Mouse (Mus musculus): ENCODE data around the gene Lhfp. TPM values are rescaled to one million over a fixed set of nuclear protein-coding genes. Genes with fewer than 3 reads are reported as not detected.
"Not testable (repeated sequence)": the region's sequence is repeated elsewhere in the genome, so short reads cannot be mapped to it uniquely, and the experiment has no call there.

Gene Lhfp
- polyA plus RNA-seq, 1 experiment from 2014 or later: 20.6 TPM

GRCm38 (mm10) chr3:53109879-53110278 lies 68.6 kb downstream of the Lhfp start:
- Histone ChIP-seq H3K27me3 (replicated peaks; ENCODE audit: low read depth, poor library complexity, severe bottlenecking) (no peaks in the 10 kb centered on the region), H3K27ac (replicated peaks) (no peak overlapping the region), H3K9me3 (peaks cover 8% of the 10 kb centered on the region; the same call in 1 of the 2 replicates), H3K4me3 (no peak overlapping the region), H3K36me3 (replicated peaks) (peaks cover 12% of the 10 kb centered on the region), H3K4me1 (peaks cover 23% of the 10 kb centered on the region)
- WGBS: 23% methylated on average over 3 of the region's 3 CpGs
- no peak for DNase-seq (ENCODE audit: low spot score)

GRCm38 (mm10) chr3:53112048-53112447 lies 70.7 kb downstream of the Lhfp start:
- Histone ChIP-seq H3K27me3 (replicated peaks; ENCODE audit: low read depth, poor library complexity, severe bottlenecking) (no peaks in the 10 kb centered on the region), H3K36me3 (replicated peaks) (peaks cover 12% of the 10 kb centered on the region), H3K9me3 (peaks cover 8% of the 10 kb centered on the region; the same call in 1 of the 2 replicates), H3K27ac (replicated peaks) (no peak overlapping the region), H3K4me3 (no peak overlapping the region), H3K4me1 (peaks cover 23% of the 10 kb centered on the region)
- no peak for DNase-seq (ENCODE audit: low spot score)
- WGBS: 93% methylated on average over 7 of the region's 7 CpGs

GRCm38 (mm10) chr3:53118755-53119154 lies 77.4 kb downstream of the Lhfp start:
- not testable (repeated sequence) for H3K4me1 ChIP-seq; H3K27me3 ChIP-seq (replicated peaks; ENCODE audit: low read depth, poor library complexity, severe bottlenecking); H3K27ac ChIP-seq (replicated peaks); DNase-seq (ENCODE audit: low spot score); H3K36me3 ChIP-seq (replicated peaks); H3K9me3 ChIP-seq; H3K4me3 ChIP-seq
- WGBS: 51% methylated on average over 6 of the region's 9 CpGs

- no peak for DNase-seq (ENCODE audit: low spot score)
- Histone ChIP-seq H3K9me3 (no peaks in the 10 kb centered on the region), H3K4me3 (no peak overlapping the region), H3K36me3 (replicated peaks) (no peaks in the 10 kb centered on the region), H3K4me1 (0 out of 2 replicates have a peak, but pooled peaks cover 2% of the 10 kb centered on the region), H3K27ac (replicated peaks) (no peak overlapping the region), H3K27me3 (replicated peaks; ENCODE audit: low read depth, poor library complexity, severe bottlenecking) (no peaks in the 10 kb centered on the region)
- 96% methylated on average over 6 of the region's 6 CpGs for WGBS
These were observed 78.7 kb downstream of the Lhfp start for GRCm38 (mm10) chr3:53119978-53120377.

DNA sequence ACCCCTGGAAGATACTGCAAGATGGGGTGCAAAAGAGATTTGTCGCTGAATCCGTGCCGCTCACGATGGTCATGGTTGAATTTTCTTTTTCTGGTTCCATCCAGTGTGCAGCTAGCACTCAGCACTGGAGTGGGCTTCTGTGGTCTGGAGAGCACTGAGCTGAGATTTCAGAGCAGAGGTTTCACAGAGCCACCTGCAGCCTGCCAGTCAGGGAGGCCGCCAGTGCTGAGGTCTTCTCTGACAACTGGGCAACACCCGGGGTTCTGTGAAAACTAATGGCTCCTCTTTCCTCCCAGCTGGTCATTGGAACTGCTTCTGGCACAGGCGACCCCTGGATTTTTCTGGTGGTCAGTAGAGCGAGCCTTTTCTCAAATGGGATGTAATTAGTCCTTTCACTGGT lies 84.2 kb downstream of the Lhfp start:
- H3K9me3 ChIP-seq: no peaks in the 10 kb centered on the region
- H3K27me3 ChIP-seq (replicated peaks; ENCODE audit: low read depth, poor library complexity, severe bottlenecking): no peaks in the 10 kb centered on the region
- H3K4me3 ChIP-seq: no peak overlapping the region
- WGBS: 74% methylated on average over 8 of the region's 8 CpGs
- H3K36me3 ChIP-seq (replicated peaks): no peaks in the 10 kb centered on the region
- no peak for DNase-seq (ENCODE audit: low spot score)
- no peak overlapping the region for H3K27ac ChIP-seq (replicated peaks)
- H3K4me1 ChIP-seq: no peaks in the 10 kb centered on the region

DNA sequence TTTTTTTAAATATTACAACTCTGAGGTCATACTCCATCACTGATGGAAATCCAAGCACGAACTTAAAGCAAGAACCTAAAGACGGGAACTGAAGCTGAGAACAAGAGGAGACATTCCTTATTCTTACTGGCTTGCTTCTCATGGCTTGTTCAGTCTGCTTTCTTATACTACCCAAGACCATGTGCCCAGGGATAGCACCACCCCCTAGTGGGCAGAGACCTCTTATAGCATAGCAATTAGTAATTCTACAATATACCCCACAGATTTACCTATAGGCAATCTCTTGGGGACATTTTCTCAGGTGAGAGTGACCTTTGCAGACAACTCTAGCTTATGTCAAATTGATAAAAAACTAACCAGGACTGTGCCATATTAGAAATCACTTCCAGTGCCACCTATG lies 97.5 kb downstream of the Lhfp start:
- Histone ChIP-seq H3K27me3 (replicated peaks; ENCODE audit: low read depth, poor library complexity, severe bottlenecking) (no peaks in the 10 kb centered on the region), H3K9me3 (no peaks in the 10 kb centered on the region), H3K36me3 (replicated peaks) (no peaks in the 10 kb centered on the region), H3K4me1 (peaks cover 3% of the 10 kb centered on the region; the same call in 1 of the 2 replicates), H3K27ac (replicated peaks) (no peak overlapping the region), H3K4me3 (no peak overlapping the region)
- no peak for DNase-seq (ENCODE audit: low spot score)
- 92% methylated on average over 2 of the region's 2 CpGs for WGBS

DNA sequence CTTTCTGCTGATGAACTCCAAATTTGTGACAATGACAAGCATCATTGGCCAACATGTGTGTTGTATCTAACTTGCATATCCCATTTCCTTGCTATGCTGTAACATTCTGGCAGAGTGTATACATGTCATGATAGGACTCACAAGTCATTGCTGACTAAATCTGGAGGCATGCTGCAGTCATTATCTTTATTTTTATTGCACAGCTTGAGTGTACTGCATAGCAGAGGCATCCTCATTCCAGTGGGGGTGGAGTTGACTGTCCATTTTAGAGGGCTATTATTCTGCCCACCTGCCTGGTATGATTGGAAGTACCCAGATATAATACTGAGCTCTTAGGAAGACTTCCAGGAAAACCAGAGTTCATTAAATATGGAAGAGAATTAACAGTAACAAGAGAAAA lies 97.9 kb downstream of the Lhfp start:
- Histone ChIP-seq H3K9me3 (no peaks in the 10 kb centered on the region), H3K4me3 (no peak overlapping the region), H3K27ac (replicated peaks) (no peak overlapping the region), H3K36me3 (replicated peaks) (no peaks in the 10 kb centered on the region), H3K4me1 (peaks cover 3% of the 10 kb centered on the region; the same call in 1 of the 2 replicates), H3K27me3 (replicated peaks; ENCODE audit: low read depth, poor library complexity, severe bottlenecking) (no peaks in the 10 kb centered on the region)
- no peak for DNase-seq (ENCODE audit: low spot score)

- 87% methylated on average over 5 of the region's 5 CpGs for WGBS
- H3K9me3 ChIP-seq: no peaks in the 10 kb centered on the region
- H3K27me3 ChIP-seq (replicated peaks; ENCODE audit: low read depth, poor library complexity, severe bottlenecking): no peaks in the 10 kb centered on the region
- peaks cover 3% of the 10 kb centered on the region; the same call in 1 of the 2 replicates for H3K4me1 ChIP-seq
- no peaks in the 10 kb centered on the region for H3K36me3 ChIP-seq (replicated peaks)
- no peak for DNase-seq (ENCODE audit: low spot score)
- H3K27ac ChIP-seq (replicated peaks): no peak overlapping the region
- H3K4me3 ChIP-seq: no peak overlapping the region
These were observed 98.3 kb downstream of the Lhfp start for GRCm38 (mm10) chr3:53139642-53140041.

DNA sequence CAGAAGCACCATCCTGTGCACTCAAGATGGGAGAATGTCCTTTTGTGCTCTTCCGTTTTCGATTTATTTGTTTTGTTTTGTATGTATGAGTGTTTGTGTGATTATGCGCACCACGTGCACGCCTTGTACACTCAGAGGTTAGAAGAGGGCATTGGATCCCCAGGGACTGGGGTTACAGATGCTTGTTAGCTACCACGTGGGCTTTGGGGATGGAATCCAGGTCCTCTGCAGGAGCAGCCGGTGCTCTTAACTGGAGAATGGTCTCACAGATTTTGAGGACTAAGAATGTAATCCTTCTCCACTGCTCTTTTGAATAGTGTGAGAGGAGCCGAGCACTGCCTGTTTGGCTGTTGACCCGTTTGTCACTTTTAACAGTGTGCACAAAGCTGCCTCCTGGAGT lies 101.2 kb downstream of the Lhfp start:
- 75% methylated on average over 9 of the region's 9 CpGs for WGBS
- H3K36me3 ChIP-seq (replicated peaks): no peaks in the 10 kb centered on the region
- H3K9me3 ChIP-seq: no peaks in the 10 kb centered on the region
- no peak overlapping the region for H3K27ac ChIP-seq (replicated peaks)
- no peaks in the 10 kb centered on the region for H3K27me3 ChIP-seq (replicated peaks; ENCODE audit: low read depth, poor library complexity, severe bottlenecking)
- DNase-seq (ENCODE audit: low spot score): no peak
- peaks cover 3% of the 10 kb centered on the region; the same call in 1 of the 2 replicates for H3K4me1 ChIP-seq
- no peak overlapping the region for H3K4me3 ChIP-seq

GRCm38 (mm10) chr3:53145526-53145925 lies 104.2 kb downstream of the Lhfp start:
- DNase-seq (ENCODE audit: low spot score): no peak
- Histone ChIP-seq H3K9me3 (no peaks in the 10 kb centered on the region), H3K4me1 (peaks cover 3% of the 10 kb centered on the region; the same call in 1 of the 2 replicates), H3K36me3 (replicated peaks) (no peaks in the 10 kb centered on the region), H3K27me3 (replicated peaks; ENCODE audit: low read depth, poor library complexity, severe bottlenecking) (no peaks in the 10 kb centered on the region), H3K27ac (replicated peaks) (no peak overlapping the region), H3K4me3 (no peak overlapping the region)
- WGBS: 71% methylated on average over 2 of the region's 2 CpGs

GRCm38 (mm10) chr3:53145946-53146345 lies 104.6 kb downstream of the Lhfp start:
- no peak overlapping the region for H3K27ac ChIP-seq (replicated peaks)
- no peak for DNase-seq (ENCODE audit: low spot score)
- H3K9me3 ChIP-seq: no peaks in the 10 kb centered on the region
- H3K4me1 ChIP-seq: peaks cover 3% of the 10 kb centered on the region; the same call in 1 of the 2 replicates
- H3K36me3 ChIP-seq (replicated peaks): no peaks in the 10 kb centered on the region
- H3K27me3 ChIP-seq (replicated peaks; ENCODE audit: low read depth, poor library complexity, severe bottlenecking): no peaks in the 10 kb centered on the region
- 86% methylated on average over 5 of the region's 5 CpGs for WGBS
- H3K4me3 ChIP-seq: no peak overlapping the region

DNA sequence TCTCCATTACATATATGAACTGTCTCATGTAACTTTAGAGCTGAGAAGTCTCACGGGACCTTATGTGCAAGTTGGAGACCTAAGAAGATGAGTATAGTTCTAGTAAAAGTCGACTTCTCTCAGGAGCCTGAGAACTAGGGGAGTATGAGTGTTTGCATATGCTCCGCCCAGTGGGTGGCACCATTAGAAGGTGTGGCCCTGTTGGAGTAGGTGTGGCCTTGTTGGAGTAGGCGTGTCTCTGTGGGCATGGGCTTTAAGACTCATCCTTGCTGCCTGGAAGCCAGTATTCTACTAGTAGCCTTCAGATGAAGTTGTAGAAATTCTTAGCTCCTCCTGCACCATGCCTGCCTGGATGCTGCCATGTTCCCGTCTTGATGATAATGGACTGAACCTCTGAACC lies 105.7 kb downstream of the Lhfp start:
- Histone ChIP-seq H3K27me3 (replicated peaks; ENCODE audit: low read depth, poor library complexity, severe bottlenecking) (no peaks in the 10 kb centered on the region), H3K27ac (replicated peaks) (no peak overlapping the region), H3K9me3 (no peaks in the 10 kb centered on the region), H3K36me3 (replicated peaks) (no peaks in the 10 kb centered on the region), H3K4me1 (peaks cover 3% of the 10 kb centered on the region; the same call in 1 of the 2 replicates), H3K4me3 (no peak overlapping the region)
- 86% methylated on average over 5 of the region's 5 CpGs for WGBS
- no peak for DNase-seq (ENCODE audit: low spot score)

DNA sequence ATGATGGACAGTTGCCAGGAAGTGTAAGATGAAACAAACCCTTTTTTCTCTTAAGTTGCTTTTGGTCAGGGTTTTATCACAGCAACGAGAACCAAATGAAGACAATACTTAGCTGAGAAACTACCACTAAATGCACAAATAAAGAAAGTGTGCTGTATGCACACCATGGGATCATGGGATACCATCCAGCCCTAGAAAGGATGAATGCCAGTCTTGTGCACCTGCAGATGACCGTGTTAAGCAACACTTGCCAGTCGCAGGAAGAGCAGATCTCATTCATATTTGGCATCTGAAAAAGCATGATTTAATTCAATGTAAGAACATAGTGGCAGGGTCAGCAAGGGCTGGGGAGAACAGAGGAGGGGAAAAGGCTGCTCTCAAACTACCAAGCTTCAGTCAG lies 107.4 kb downstream of the Lhfp start:
- 88% methylated on average over 3 of the region's 3 CpGs for WGBS
- Histone ChIP-seq H3K27me3 (replicated peaks; ENCODE audit: low read depth, poor library complexity, severe bottlenecking) (no peaks in the 10 kb centered on the region), H3K4me3 (no peak overlapping the region), H3K4me1 (no peaks in the 10 kb centered on the region), H3K27ac (replicated peaks) (no peak overlapping the region), H3K36me3 (replicated peaks) (no peaks in the 10 kb centered on the region), H3K9me3 (no peaks in the 10 kb centered on the region)
- no peak for DNase-seq (ENCODE audit: low spot score)

Data from embryonic facial prominence, embryonic 10.5 days (tissue).